Mouse (Mus musculus) A20 (cell line): ENCODE measurements around the gene Psg25.
"Not testable (repeated sequence)": the region's sequence is repeated elsewhere in the genome, so short reads cannot be mapped to it uniquely, and the experiment has no call there.

ENCODE experiments used
- DNase-seq: peaks from one replicate; pipeline ENCODE4 v3.0.0-alpha.2; 2011; ENCODE audit warnings: low read depth, low spot score

Gene Psg25

GRCm38 (mm10) chr7:18532169-18532568, at the start of gene Psg25:
Psg25 (minus strand) TSS chr7:18532269.
- no peak for DNase-seq

DNA sequence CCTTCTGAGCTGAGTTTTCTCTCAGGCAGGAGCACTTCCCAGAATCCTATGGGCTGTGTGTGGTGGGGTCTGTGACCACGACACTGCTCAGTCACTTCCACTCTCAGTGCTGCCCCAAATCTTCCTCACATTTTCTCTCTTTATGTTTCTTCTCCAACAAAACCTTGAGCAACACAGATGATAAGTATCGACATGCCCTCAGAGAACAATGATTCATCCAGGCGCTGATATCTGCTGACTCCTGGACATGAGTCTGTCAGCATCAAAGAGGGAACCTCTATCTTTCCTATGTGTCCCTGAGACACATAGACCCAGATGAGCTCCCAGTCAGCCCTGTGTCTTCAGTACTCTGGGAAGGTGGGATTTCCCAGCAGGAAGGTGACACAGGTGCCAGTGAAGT, 35.1 kb upstream of the Psg25 start, which contains the start of gene Psg27:
Gene Psg27 (minus strand): TSS at position 101 of the 400 bp plus-strand sequence.
- no peak for DNase-seq

DNA sequence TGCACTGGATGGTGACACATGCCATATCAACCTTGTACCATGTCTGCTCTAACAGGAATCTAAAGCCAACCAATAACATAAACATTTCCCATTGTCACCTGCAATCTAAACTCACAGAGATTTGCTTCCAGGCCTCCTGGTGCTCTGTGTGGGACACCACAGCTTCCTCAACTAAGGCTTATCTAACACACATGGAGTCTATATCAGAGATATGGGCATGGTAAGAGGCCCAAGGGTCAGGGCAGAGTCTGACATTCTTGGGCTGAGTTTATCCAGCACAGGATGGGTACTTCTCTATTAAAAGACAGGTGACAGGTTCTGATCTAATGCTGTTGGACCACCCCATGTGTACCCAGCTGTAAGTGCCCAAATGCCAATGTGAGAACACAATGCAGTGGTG, 27.8 kb upstream of the Psg25 start:
- DNase-seq: no peak

DNA sequence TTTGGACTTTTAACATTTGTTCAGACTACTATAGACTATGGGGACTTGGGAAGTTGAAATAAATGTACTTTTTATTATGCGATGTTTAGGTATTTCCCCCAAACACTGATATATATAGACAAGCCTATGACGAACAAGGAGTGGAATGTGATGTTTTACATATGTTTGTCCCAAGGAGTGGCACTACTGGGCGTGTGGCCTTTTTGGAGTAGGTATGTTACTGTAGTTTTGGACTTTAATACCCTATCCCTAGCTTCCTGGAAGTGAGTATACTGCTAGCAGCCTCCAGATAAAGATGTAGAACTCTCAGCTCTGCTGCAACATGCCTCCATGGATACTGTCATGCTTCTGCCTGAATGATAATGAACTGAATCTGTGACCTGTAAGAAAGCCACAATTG, 23.7 kb upstream of the Psg25 start:
- not testable (repeated sequence) for DNase-seq

DNA sequence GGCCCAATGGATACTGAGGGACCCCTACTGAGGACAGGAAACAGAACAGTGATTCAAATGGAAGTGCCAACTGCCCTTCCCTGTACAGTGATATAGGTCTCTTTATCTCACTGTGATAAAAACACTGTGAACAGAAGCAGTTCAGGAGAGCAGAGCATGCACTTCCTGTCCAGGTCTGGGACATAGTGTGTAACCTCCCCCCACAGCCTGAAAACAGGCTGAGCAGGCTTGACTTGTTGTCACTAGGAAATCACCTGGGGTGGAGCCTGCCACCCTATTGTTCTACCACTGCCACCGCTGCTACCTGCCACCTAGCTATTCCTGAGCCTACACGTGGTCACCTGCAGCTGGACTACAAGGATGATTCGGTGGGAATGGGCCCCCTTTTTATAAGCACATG, 1.4 kb upstream of the Psg25 start:
- no peak for DNase-seq

DNA sequence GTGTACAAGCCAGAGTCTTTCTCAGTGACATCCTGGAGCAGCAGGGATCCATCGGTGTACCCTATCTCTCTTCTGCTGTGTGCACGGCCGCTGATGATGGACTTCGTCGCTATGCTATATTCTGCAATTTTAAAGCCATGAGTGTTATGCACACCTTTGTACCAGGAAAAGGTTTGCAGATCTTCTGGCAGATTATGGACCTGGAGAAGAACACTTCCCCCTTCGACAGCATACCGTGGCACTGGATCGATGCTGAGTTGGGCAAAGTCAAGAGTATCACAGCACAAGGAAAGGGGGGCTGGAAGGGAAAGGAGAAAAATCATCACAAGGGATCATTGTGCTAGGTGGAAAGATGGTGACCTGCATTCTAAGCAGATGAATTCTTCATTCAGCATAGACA, 7.4 kb downstream of the Psg25 start:
- no peak for DNase-seq

DNA sequence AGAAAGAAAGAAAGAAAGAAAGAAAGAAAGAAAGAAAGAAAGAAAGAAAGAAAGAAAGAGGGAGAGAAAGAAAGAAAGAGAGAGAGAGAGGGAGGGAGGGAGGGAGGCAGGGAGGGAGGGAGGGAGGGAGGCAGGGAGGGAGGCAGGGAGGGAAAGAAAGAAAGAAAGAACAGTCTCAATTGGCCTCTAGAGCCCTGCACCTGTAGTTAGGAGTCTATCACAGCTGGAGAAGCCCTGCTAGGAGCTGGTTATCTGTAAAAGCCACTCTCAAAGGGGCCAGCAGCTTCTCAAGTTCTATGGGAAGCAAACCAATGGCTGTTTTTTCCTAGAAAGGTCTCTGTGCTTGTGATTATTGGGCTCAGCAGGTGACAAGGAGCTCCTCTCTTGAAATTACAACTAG, 19.2 kb downstream of the Psg25 start:
- DNase-seq: not testable (repeated sequence)

- not testable (repeated sequence) for DNase-seq
Observed at GRCm38 (mm10) chr7:18512417-18512816, 19.7 kb downstream of the Psg25 start.

GRCm38 (mm10) chr7:18511479-18511878, 20.6 kb downstream of the Psg25 start:
- no peak for DNase-seq

DNA sequence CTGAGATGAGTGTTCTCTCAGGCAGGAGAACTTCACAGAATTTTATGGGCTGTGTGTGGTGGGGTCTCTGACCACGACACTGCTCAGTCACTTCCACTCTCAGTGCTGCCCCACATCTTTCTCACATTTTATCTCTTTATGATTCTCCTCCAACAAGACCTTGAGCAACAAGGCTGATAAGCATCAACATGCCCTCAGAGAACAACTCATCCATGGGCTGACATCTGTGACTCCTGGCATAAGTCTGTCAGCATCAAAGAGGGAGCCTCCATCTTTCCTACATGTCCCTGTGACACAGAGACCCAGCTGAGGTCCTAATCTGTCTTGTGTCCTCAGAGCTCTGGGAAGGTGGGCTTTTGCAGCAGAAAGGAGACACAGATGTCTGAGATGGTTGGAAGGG, 48.0 kb downstream of the Psg25 start, which contains the start of gene Psg26:
Gene Psg26 (minus strand): TSS at position 101 of the 400 bp plus-strand sequence.
- DNase-seq: no peak
